Mouse (Mus musculus) liver, postnatal 0 days (tissue): Measurements from ENCODE around the gene Map4k1. TPM values are rescaled to one million over a fixed set of nuclear protein-coding genes. Genes with fewer than 3 reads are reported as not detected.

Source experiments
- ATAC-seq: fragments of 200-750 bp; cut with Nextera tagmentation; 2 replicates; pipeline ENCODE4 v1.8.0; 2017; ENCODE audit warnings: mild to moderate bottlenecking, moderate library complexity
- DNase-seq: peaks from one replicate; pipeline ENCODE4 v3.0.0-alpha.2; 2016
- H3K27ac ChIP-seq: fragments of 300-500 bp; sonication (generic); 2 replicates; pipeline ENCODE4 v1.5.1; 2014; ENCODE audit warnings: antibody characterized with exemption, moderate library complexity, mild to moderate bottlenecking, low read depth
- H3K27me3 ChIP-seq: fragments of 300-500 bp; sonication (generic); 2 replicates; pipeline ENCODE4 v1.6.1; 2014; ENCODE audit warnings: low read length, control low read depth, mixed read lengths; ENCODE audit not compliant: insufficient read depth
- H3K36me3 ChIP-seq: fragments of 300-500 bp; sonication (generic); replicated peaks from 2 replicates; pipeline ENCODE4 v1.6.1; 2014; ENCODE audit warnings: mild to moderate bottlenecking, control low read depth, low read length, moderate library complexity, mixed read lengths; ENCODE audit not compliant: insufficient read depth
- H3K4me1 ChIP-seq: fragments of 300-500 bp; sonication (generic); 2 replicates; pipeline ENCODE4 v1.6.1; 2014; ENCODE audit warnings: antibody characterized with exemption, mild to moderate bottlenecking, control low read depth; ENCODE audit not compliant: insufficient read depth
- H3K4me2 ChIP-seq: fragments of 300-500 bp; sonication (generic); 2 replicates; pipeline ENCODE4 v1.6.1; 2014; ENCODE audit warnings: low read depth, mild to moderate bottlenecking, low read length, moderate library complexity, mixed read lengths
- H3K4me3 ChIP-seq: fragments of 300-500 bp; sonication (generic); 2 replicates; pipeline ENCODE4 v1.5.1; 2014; ENCODE audit warnings: low read depth, low read length
- H3K9ac ChIP-seq: fragments of 300-500 bp; sonication (generic); replicated peaks from 2 replicates; pipeline ENCODE4 v1.6.1; 2014; ENCODE audit warnings: mild to moderate bottlenecking, moderate library complexity
- H3K9me3 ChIP-seq: fragments of 300-500 bp; sonication (generic); 2 replicates; pipeline ENCODE4 v1.6.1; 2016; ENCODE audit warnings: mild to moderate bottlenecking, control low read depth, low read length, mixed read lengths
- CTCF ChIP-seq: sonication (generic); IDR thresholded peaks from 2 replicates; pipeline ENCODE4 v1.5.1; 2016; ENCODE audit warnings: antibody characterized with exemption, low read depth
- EP300 ChIP-seq: IDR thresholded peaks from 2 replicates; pipeline ENCODE4 v1.6.1; 2016; ENCODE audit warnings: antibody characterized with exemption, low read depth, mild to moderate bottlenecking
- WGBS: fragments of 180-500 bp; shearing (Covaris S2); extraction: QIAGEN DNeasy Blood & Tissue Kit; methylation state at CpG from one replicate; pipeline ENCODE4 v1.1.7; 2014; ENCODE audit not compliant: insufficient replicate concordance; 5-methylcytosine and 5-hydroxymethylcytosine counted together
- polyA plus RNA-seq: library from polyadenylated mRNA; unstranded; fragments of >200 nt; fragmentation: Nextera tagmentation; extraction: Ambion mirVana; gene quantifications from 2 replicates; pipeline ENCODE4 v1.2.1, GENCODE M21; 2015

The Map4k1 gene
- polyA plus RNA-seq, 1 experiment from 2014 or later: 16.5 TPM

- 66% methylated on average over 5 of the region's 5 CpGs for WGBS
- no peak for DNase-seq
- Histone ChIP-seq H3K9ac (no peak overlapping the region), H3K27ac (no peak overlapping the region), H3K4me2 (no peak overlapping the region), H3K27me3 (no peaks in the 10 kb centered on the region), H3K9me3 (no peaks in the 10 kb centered on the region), H3K4me1 (peaks cover 12% of the 10 kb centered on the region), H3K36me3 (no peaks in the 10 kb centered on the region), H3K4me3 (no peak overlapping the region)
- ATAC-seq: no peak
- TF ChIP-seq EP300 (no peak), CTCF (no peak)
Measured at GRCm38 (mm10) chr7:29026195-29026594, 44.3 kb downstream of the Map4k1 start.

- Histone ChIP-seq H3K9ac (no peak overlapping the region), H3K4me3 (no peak overlapping the region), H3K4me2 (no peak overlapping the region), H3K27me3 (no peaks in the 10 kb centered on the region), H3K36me3 (no peaks in the 10 kb centered on the region), H3K27ac (no peak overlapping the region), H3K4me1 (peaks cover 13% of the 10 kb centered on the region), H3K9me3 (no peaks in the 10 kb centered on the region)
- TF ChIP-seq EP300: no peak
- TF ChIP-seq CTCF: no peak
- WGBS: 82% methylated on average over 4 of the region's 4 CpGs
- DNase-seq (no peak), ATAC-seq (no peak)
Measured at GRCm38 (mm10) chr7:29026811-29027210, 45.0 kb downstream of the Map4k1 start.

- no peak overlapping the region for H3K27ac ChIP-seq
Measured at GRCm38 (mm10) chr7:29028761-29029160, 46.9 kb downstream of the Map4k1 start.

GRCm38 (mm10) chr7:29029690-29030656 is 48.1 kb downstream of the Map4k1 start:
- Histone ChIP-seq H3K9ac (no peak overlapping the region), H3K4me1 (peaks cover 13% of the 10 kb centered on the region), H3K36me3 (no peaks in the 10 kb centered on the region), H3K4me2 (no peak overlapping the region), H3K9me3 (no peaks in the 10 kb centered on the region), H3K27me3 (no peaks in the 10 kb centered on the region), H3K4me3 (no peak overlapping the region), H3K27ac (peak overlapping the region; percentile 59)
- WGBS: 62% methylated on average over 14 of the region's 14 CpGs
- DNase-seq (peak; percentile 40), ATAC-seq (peak; percentile 98)
- peak; percentile 97 for TF ChIP-seq EP300
- TF ChIP-seq CTCF: no peak

More at GRCm38 (mm10) chr7:29028761-29029160, 46.9 kb downstream of the Map4k1 start:
- peaks cover 13% of the 10 kb centered on the region for H3K4me1 ChIP-seq
- H3K27me3 ChIP-seq: no peaks in the 10 kb centered on the region
- TF ChIP-seq CTCF (no peak), EP300 (no peak)
- no peak overlapping the region for H3K9ac ChIP-seq
- no peak for DNase-seq
- no peaks in the 10 kb centered on the region for H3K36me3 ChIP-seq
- no peak overlapping the region for H3K4me2 ChIP-seq
- WGBS: 89% methylated on average over 6 of the region's 6 CpGs
- H3K4me3 ChIP-seq: no peak overlapping the region
- no peaks in the 10 kb centered on the region for H3K9me3 ChIP-seq
- ATAC-seq: no peak

- H3K4me2 ChIP-seq: no peak overlapping the region
- TF ChIP-seq CTCF: no peak
- no peak for TF ChIP-seq EP300
- no peaks in the 10 kb centered on the region for H3K36me3 ChIP-seq
- H3K27ac ChIP-seq: no peak overlapping the region
- no peaks in the 10 kb centered on the region for H3K27me3 ChIP-seq
- H3K4me3 ChIP-seq: no peak overlapping the region
- WGBS: 55% methylated on average over 10 of the region's 10 CpGs
- no peak for DNase-seq
- ATAC-seq: no peak
- H3K9me3 ChIP-seq: no peaks in the 10 kb centered on the region
- peaks cover 10% of the 10 kb centered on the region; the same call in 1 of the 2 replicates for H3K4me1 ChIP-seq
- H3K9ac ChIP-seq: no peak overlapping the region
Measured at GRCm38 (mm10) chr7:29031641-29032040, 49.8 kb downstream of the Map4k1 start.

GRCm38 (mm10) chr7:29032685-29033084 is 50.8 kb downstream of the Map4k1 start:
- Histone ChIP-seq H3K9ac (no peak overlapping the region), H3K27me3 (no peaks in the 10 kb centered on the region), H3K4me2 (no peak overlapping the region), H3K4me3 (no peak overlapping the region), H3K27ac (no peak overlapping the region), H3K4me1 (peaks cover 10% of the 10 kb centered on the region; the same call in 1 of the 2 replicates), H3K36me3 (no peaks in the 10 kb centered on the region), H3K9me3 (no peaks in the 10 kb centered on the region)
- TF ChIP-seq CTCF: peak; percentile 70
- no peak for TF ChIP-seq EP300
- DNase-seq (no peak), ATAC-seq (no peak)
- WGBS: 81% methylated on average over 5 of the region's 5 CpGs
